Mouse (Mus musculus) olfactory bulb, adult 2 months (tissue): ENCODE data around the gene Fcna.

Experiments
- CTCF ChIP-seq: fragments of 200-500 bp; IDR thresholded peaks from 2 replicates; pipeline ENCODE4 v1.5.1; 2012; ENCODE audit warnings: low read depth, mild to moderate bottlenecking, low read length, moderate library complexity; ENCODE audit not compliant: insufficient read depth
- POLR2A ChIP-seq: fragments of 200-500 bp; IDR thresholded peaks from 2 replicates; pipeline ENCODE4 v1.6.1; 2012; ENCODE audit warnings: mild to moderate bottlenecking, low read depth, low read length, moderate library complexity; ENCODE audit not compliant: insufficient read depth

- no peak for TF ChIP-seq POLR2A
- no peak for TF ChIP-seq CTCF
Measured at GRCm38 (mm10) chr2:25575432-25576027, 52.3 kb downstream of the Fcna start.
